Mouse (Mus musculus): ENCODE results near the gene Atp8b4.

DNA sequence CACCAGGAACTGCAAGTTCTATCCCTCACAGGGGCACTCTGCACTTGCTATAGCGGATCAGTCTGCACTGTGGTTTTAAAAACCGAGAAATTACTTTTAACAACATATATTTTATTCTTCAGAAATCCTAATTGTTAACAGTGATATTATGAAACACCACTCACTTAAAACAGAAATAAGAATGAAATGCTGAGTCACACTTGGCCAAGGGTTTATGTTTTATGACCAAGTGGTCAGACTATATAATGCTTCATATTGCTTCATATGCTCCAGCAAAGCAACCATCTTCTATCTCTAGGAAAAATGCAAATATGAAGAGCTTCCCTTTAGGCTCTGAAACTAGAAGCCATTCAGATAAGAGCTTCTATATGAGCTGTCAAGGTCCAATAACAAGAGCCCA lies 41.8 kb downstream of the Atp8b4 start:
- TF ChIP-seq CTCF (IDR thresholded peaks at IDR 0.05; ENCODE audit: control insufficient read depth, insufficient read depth, insufficient read length): no peak
- no peak for TF ChIP-seq USF1 (IDR thresholded peaks at IDR 0.05; ENCODE audit: low read depth)
- TF ChIP-seq MAX (IDR thresholded peaks at IDR 0.05): no peak
- no peak for TF ChIP-seq MYOG (IDR thresholded peaks at IDR 0.05; ENCODE audit: control insufficient read depth, extremely low read depth, insufficient read length)
- TF ChIP-seq FOSL1 (IDR thresholded peaks at IDR 0.05; ENCODE audit: insufficient read depth, low read length, poor library complexity, severe bottlenecking): no peak
- TF ChIP-seq MYOD1 (IDR thresholded peaks at IDR 0.05; ENCODE audit: control insufficient read depth, insufficient read length, low read depth): no peak
- TF ChIP-seq CEBPB (IDR thresholded peaks at IDR 0.05; ENCODE audit: low read depth): no peak
